Mouse (Mus musculus) lung, adult 2 months (tissue): ENCODE data around the gene Sox5.

ENCODE experiments used
- CTCF ChIP-seq: fragments of 200-500 bp; IDR thresholded peaks from 2 replicates; pipeline ENCODE4 v1.5.1; 2011; ENCODE audit warnings: mild to moderate bottlenecking, low read length, control low read depth; ENCODE audit not compliant: insufficient read depth
- POLR2A ChIP-seq: fragments of 200-500 bp; IDR thresholded peaks from 2 replicates; pipeline ENCODE4 v1.6.1; 2011; ENCODE audit warnings: low read depth, mild to moderate bottlenecking, control low read depth, low read length, borderline replicate concordance; ENCODE audit errors: extremely low read depth

- TF ChIP-seq POLR2A (no peak), CTCF (no peak)
Measured at GRCm38 (mm10) chr6:143895092-143895491, 886.7 kb downstream of the Sox5 start.
